Mouse (Mus musculus) limb, embryonic 13.5 days (tissue): ENCODE measurements at regions not wholly inside any gene's neighbourhood (a gene's known extent, or its start where the extent isn't known, plus 50 kb on each side); places are given as distances from the start of the nearest gene placed in this dataset.

ENCODE experiments used
- ATAC-seq: fragments of 200-750 bp; cut with Nextera tagmentation; 2 replicates; pipeline ENCODE4 v1.8.0; 2017; ENCODE audit warnings: low read depth, moderate number of reproducible peaks, moderate TSS enrichment; ENCODE audit not compliant: low FRiP score
- H3K27ac ChIP-seq: fragments of 300-500 bp; sonication (generic); 2 replicates; pipeline ENCODE4 v1.5.1; 2015; ENCODE audit warnings: inconsistent platforms, mild to moderate bottlenecking, moderate library complexity
- H3K27me3 ChIP-seq: fragments of 300-500 bp; sonication (generic); 2 replicates; pipeline ENCODE4 v1.6.1; 2015; ENCODE audit warnings: mild to moderate bottlenecking, inconsistent platforms
- H3K36me3 ChIP-seq: fragments of 300-500 bp; sonication (generic); 2 replicates; pipeline ENCODE4 v1.6.1; 2015; ENCODE audit warnings: inconsistent platforms, mild to moderate bottlenecking, moderate library complexity
- H3K4me1 ChIP-seq: fragments of 300-500 bp; sonication (generic); 2 replicates; pipeline ENCODE4 v1.6.1; 2015; ENCODE audit warnings: inconsistent platforms
- H3K4me2 ChIP-seq: fragments of 300-500 bp; sonication (generic); replicated peaks from 2 replicates; pipeline ENCODE4 v1.6.1; 2015; ENCODE audit warnings: inconsistent platforms, mild to moderate bottlenecking, moderate library complexity
- H3K4me3 ChIP-seq: fragments of 300-500 bp; sonication (generic); 2 replicates; pipeline ENCODE4 v1.5.1; 2015; ENCODE audit warnings: moderate library complexity, mild to moderate bottlenecking, inconsistent platforms
- H3K9ac ChIP-seq: fragments of 300-500 bp; sonication (generic); 2 replicates; pipeline ENCODE4 v1.6.1; 2015; ENCODE audit warnings: mild to moderate bottlenecking, inconsistent platforms
- H3K9me3 ChIP-seq: fragments of 300-500 bp; sonication (generic); 2 replicates; pipeline ENCODE4 v1.6.1; 2016; ENCODE audit warnings: inconsistent platforms
- WGBS: fragments of 180-500 bp; shearing (Covaris S2); methylation state at CpG from one replicate; pipeline ENCODE4 v1.1.7; 2015; 5-methylcytosine and 5-hydroxymethylcytosine counted together

GRCm38 (mm10) chr1:183905345-183906142, 107.6 kb upstream of the Dusp10 start:
- no peaks in the 10 kb centered on the region for H3K36me3 ChIP-seq
- H3K4me2 ChIP-seq = no peak overlapping the region
- WGBS = 81% methylated on average over 11 of the region's 11 CpGs
- H3K4me1 ChIP-seq = no peaks in the 10 kb centered on the region
- no peak overlapping the region for H3K4me3 ChIP-seq
- H3K27ac ChIP-seq = no peak overlapping the region
- no peaks in the 10 kb centered on the region for H3K9me3 ChIP-seq
- no peak overlapping the region for H3K9ac ChIP-seq
- ATAC-seq = no peak
- no peaks in the 10 kb centered on the region for H3K27me3 ChIP-seq

- Histone ChIP-seq H3K36me3 (no peaks in the 10 kb centered on the region), H3K27ac (no peak overlapping the region), H3K9me3 (no peaks in the 10 kb centered on the region), H3K4me3 (no peak overlapping the region), H3K27me3 (no peaks in the 10 kb centered on the region), H3K4me2 (no peak overlapping the region), H3K4me1 (no peaks in the 10 kb centered on the region), H3K9ac (no peak overlapping the region)
- WGBS = 60% methylated on average over 3 of the region's 3 CpGs
- no peak for ATAC-seq
Observed at GRCm38 (mm10) chr1:183917656-183918055, 95.4 kb upstream of the Dusp10 start.

- Histone ChIP-seq H3K27ac (no peak overlapping the region), H3K4me1 (no peaks in the 10 kb centered on the region), H3K36me3 (no peaks in the 10 kb centered on the region), H3K27me3 (no peaks in the 10 kb centered on the region), H3K4me2 (no peak overlapping the region), H3K9ac (no peak overlapping the region), H3K4me3 (no peak overlapping the region), H3K9me3 (no peaks in the 10 kb centered on the region)
- WGBS = 74% methylated on average over 2 of the region's 2 CpGs
- ATAC-seq = no peak
Observed at GRCm38 (mm10) chr1:183921262-183921661, 91.8 kb upstream of the Dusp10 start.

GRCm38 (mm10) chr1:183928539-183928938, 84.6 kb upstream of the Dusp10 start:
- ATAC-seq = no peak

GRCm38 (mm10) chr1:183930363-183930982, 82.6 kb upstream of the Dusp10 start:
- Histone ChIP-seq H3K4me3 (no peak overlapping the region), H3K27ac (no peak overlapping the region), H3K9me3 (no peaks in the 10 kb centered on the region), H3K4me2 (no peak overlapping the region), H3K27me3 (no peaks in the 10 kb centered on the region), H3K4me1 (no peaks in the 10 kb centered on the region), H3K36me3 (no peaks in the 10 kb centered on the region), H3K9ac (no peak overlapping the region)
- no peak for ATAC-seq
- WGBS = 80% methylated on average over 4 of the region's 4 CpGs

More at GRCm38 (mm10) chr1:183928539-183928938, 84.6 kb upstream of the Dusp10 start:
- Histone ChIP-seq H3K9ac (no peak overlapping the region), H3K27me3 (no peaks in the 10 kb centered on the region), H3K4me1 (no peaks in the 10 kb centered on the region), H3K36me3 (no peaks in the 10 kb centered on the region), H3K4me3 (no peak overlapping the region), H3K9me3 (no peaks in the 10 kb centered on the region), H3K4me2 (no peak overlapping the region), H3K27ac (no peak overlapping the region; the same call in 1 of the 2 replicates)
- WGBS = 44% methylated on average over 4 of the region's 4 CpGs

GRCm38 (mm10) chr1:183931141-183931540, 82.0 kb upstream of the Dusp10 start:
- no peak for ATAC-seq
- H3K27ac ChIP-seq = no peak overlapping the region
- H3K27me3 ChIP-seq = no peaks in the 10 kb centered on the region
- 84% methylated on average over 3 of the region's 3 CpGs for WGBS
- no peaks in the 10 kb centered on the region for H3K36me3 ChIP-seq
- H3K4me2 ChIP-seq = no peak overlapping the region
- no peak overlapping the region for H3K9ac ChIP-seq
- no peaks in the 10 kb centered on the region for H3K4me1 ChIP-seq
- no peaks in the 10 kb centered on the region for H3K9me3 ChIP-seq
- no peak overlapping the region for H3K4me3 ChIP-seq

DNA sequence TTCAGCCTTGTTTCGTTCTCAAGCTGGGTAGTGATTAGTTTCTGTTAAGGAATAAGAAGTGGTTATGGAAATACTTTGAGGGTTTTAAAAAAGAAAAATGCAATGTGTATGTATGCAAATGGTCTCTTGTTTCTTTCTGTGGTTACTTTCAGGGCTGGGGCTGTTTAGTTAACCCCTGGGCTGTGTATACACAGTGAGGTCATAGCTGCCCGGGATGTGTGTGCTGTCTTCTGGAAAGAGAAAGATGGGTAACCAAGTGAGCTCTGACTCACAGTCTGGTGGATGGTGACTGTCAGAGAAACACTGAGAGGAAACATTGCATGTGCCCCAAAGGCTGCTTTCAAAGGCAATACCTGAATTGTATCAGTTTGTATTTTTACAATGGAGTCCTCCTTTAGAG, 79.3 kb upstream of the Dusp10 start:
- Histone ChIP-seq H3K4me2 (no peak overlapping the region), H3K27me3 (no peaks in the 10 kb centered on the region), H3K4me1 (peaks cover 6% of the 10 kb centered on the region), H3K36me3 (no peaks in the 10 kb centered on the region), H3K27ac (no peak overlapping the region), H3K9ac (no peak overlapping the region), H3K4me3 (no peak overlapping the region), H3K9me3 (no peaks in the 10 kb centered on the region)
- WGBS = 91% methylated on average over 2 of the region's 2 CpGs
- no peak for ATAC-seq

- 91% methylated on average over 11 of the region's 11 CpGs for WGBS
- H3K27me3 ChIP-seq = no peaks in the 10 kb centered on the region
- H3K9ac ChIP-seq = no peak overlapping the region
- H3K4me1 ChIP-seq = peaks cover 6% of the 10 kb centered on the region
- no peaks in the 10 kb centered on the region for H3K9me3 ChIP-seq
- no peak for ATAC-seq
- no peak overlapping the region for H3K27ac ChIP-seq
- H3K36me3 ChIP-seq = no peaks in the 10 kb centered on the region
- no peak overlapping the region for H3K4me3 ChIP-seq
- H3K4me2 ChIP-seq = no peak overlapping the region
Observed at GRCm38 (mm10) chr1:183937166-183937565, 75.9 kb upstream of the Dusp10 start.

- Histone ChIP-seq H3K9me3 (no peaks in the 10 kb centered on the region), H3K36me3 (no peaks in the 10 kb centered on the region), H3K4me1 (peaks cover 6% of the 10 kb centered on the region), H3K4me2 (no peak overlapping the region), H3K9ac (no peak overlapping the region), H3K27ac (no peak overlapping the region), H3K4me3 (no peak overlapping the region), H3K27me3 (no peaks in the 10 kb centered on the region)
- ATAC-seq = no peak
- WGBS = 36% methylated on average over 6 of the region's 6 CpGs
Observed at GRCm38 (mm10) chr1:183938361-183938760, 74.7 kb upstream of the Dusp10 start.

- no peak overlapping the region for H3K4me2 ChIP-seq
- 84% methylated on average over 2 of the region's 2 CpGs for WGBS
- no peaks in the 10 kb centered on the region for H3K9me3 ChIP-seq
- H3K27ac ChIP-seq = no peak overlapping the region
- no peak overlapping the region for H3K9ac ChIP-seq
- no peaks in the 10 kb centered on the region for H3K27me3 ChIP-seq
- no peak overlapping the region for H3K4me3 ChIP-seq
- H3K4me1 ChIP-seq = peaks cover 6% of the 10 kb centered on the region
- no peaks in the 10 kb centered on the region for H3K36me3 ChIP-seq
- no peak for ATAC-seq
Observed at GRCm38 (mm10) chr1:183940706-183941105, 72.4 kb upstream of the Dusp10 start.

GRCm38 (mm10) chr1:183946241-183946640, 66.9 kb upstream of the Dusp10 start:
- Histone ChIP-seq H3K36me3 (no peaks in the 10 kb centered on the region), H3K27me3 (no peaks in the 10 kb centered on the region), H3K9ac (no peak overlapping the region), H3K9me3 (no peaks in the 10 kb centered on the region), H3K4me1 (no peaks in the 10 kb centered on the region), H3K27ac (no peak overlapping the region), H3K4me2 (no peak overlapping the region), H3K4me3 (no peak overlapping the region)
- 88% methylated on average over 8 of the region's 8 CpGs for WGBS
- no peak for ATAC-seq

- no peaks in the 10 kb centered on the region for H3K27me3 ChIP-seq
- H3K27ac ChIP-seq = no peak overlapping the region
- no peak overlapping the region for H3K9ac ChIP-seq
- H3K36me3 ChIP-seq = no peaks in the 10 kb centered on the region
- H3K4me2 ChIP-seq = no peak overlapping the region
- H3K4me3 ChIP-seq = no peak overlapping the region
- no peaks in the 10 kb centered on the region for H3K4me1 ChIP-seq
- H3K9me3 ChIP-seq = no peaks in the 10 kb centered on the region
- no peak for ATAC-seq
- 70% methylated on average over 5 of the region's 5 CpGs for WGBS
Observed at GRCm38 (mm10) chr1:183947066-183947465, 66.0 kb upstream of the Dusp10 start.

DNA sequence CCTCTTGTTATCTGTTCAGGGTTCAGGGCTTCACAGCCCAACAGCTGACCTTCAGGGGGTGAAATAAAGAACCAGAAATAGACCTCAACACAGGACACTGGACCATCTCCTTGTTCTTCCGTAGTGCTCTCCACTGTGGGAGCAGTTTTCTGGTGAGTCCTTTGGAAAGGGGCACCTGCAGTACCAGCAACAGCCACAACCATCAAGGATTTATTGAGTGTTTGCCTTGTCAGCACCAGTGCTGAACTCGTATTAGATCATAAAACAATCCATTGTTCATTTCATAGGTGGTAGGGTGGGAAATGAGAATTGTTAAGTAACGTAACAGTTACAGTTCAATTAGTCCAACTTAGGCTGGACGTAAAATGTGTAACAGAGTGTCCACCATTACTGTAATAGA, 63.9 kb upstream of the Dusp10 start:
- WGBS = 58% methylated on average over 4 of the region's 4 CpGs
- H3K4me2 ChIP-seq = no peak overlapping the region
- no peak overlapping the region for H3K27ac ChIP-seq
- no peak overlapping the region for H3K4me3 ChIP-seq
- H3K9ac ChIP-seq = no peak overlapping the region
- H3K9me3 ChIP-seq = no peaks in the 10 kb centered on the region
- ATAC-seq = no peak
- H3K36me3 ChIP-seq = no peaks in the 10 kb centered on the region
- no peaks in the 10 kb centered on the region for H3K27me3 ChIP-seq
- H3K4me1 ChIP-seq = no peaks in the 10 kb centered on the region
